Mouse (Mus musculus) midbrain, postnatal 0 days (tissue): ENCODE data around the gene Slc2a13. TPM values are rescaled to one million over a fixed set of nuclear protein-coding genes. Genes with fewer than 3 reads are reported as not detected.

Experiments
- ATAC-seq: fragments of 200-750 bp; cut with Nextera tagmentation; 2 replicates; pipeline ENCODE4 v1.8.0; 2017; ENCODE audit warnings: moderate number of reproducible peaks, mild to moderate bottlenecking, moderate TSS enrichment, moderate library complexity; ENCODE audit not compliant: low FRiP score
- DNase-seq: peaks from one replicate; pipeline ENCODE4 v3.0.0-alpha.2; 2015; ENCODE audit warnings: low spot score
- H3K27ac ChIP-seq: fragments of 300-500 bp; sonication (generic); 2 replicates; pipeline ENCODE4 v1.5.1; 2014; ENCODE audit warnings: low read depth, mild to moderate bottlenecking, low read length, mixed read lengths
- H3K27me3 ChIP-seq: fragments of 300-500 bp; sonication (generic); 2 replicates; pipeline ENCODE4 v1.6.1; 2014; ENCODE audit warnings: low read length, control low read depth, mixed read lengths; ENCODE audit not compliant: insufficient read depth
- H3K36me3 ChIP-seq: fragments of 300-500 bp; sonication (generic); 2 replicates; pipeline ENCODE4 v1.6.1; 2014; ENCODE audit warnings: low read length, control low read depth, mixed read lengths; ENCODE audit not compliant: insufficient read depth
- H3K4me1 ChIP-seq: fragments of 300-500 bp; sonication (generic); 2 replicates; pipeline ENCODE4 v1.6.1; 2014; ENCODE audit warnings: mild to moderate bottlenecking, control low read depth, antibody characterized with exemption, low read length, mixed read lengths; ENCODE audit not compliant: insufficient read depth
- H3K4me2 ChIP-seq: fragments of 300-500 bp; sonication (generic); 2 replicates; pipeline ENCODE4 v1.6.1; 2014; ENCODE audit warnings: low read depth, mild to moderate bottlenecking, low read length, mixed read lengths; ENCODE audit not compliant: poor library complexity, severe bottlenecking
- H3K4me3 ChIP-seq: fragments of 300-500 bp; sonication (generic); 2 replicates; pipeline ENCODE4 v1.5.1; 2014; ENCODE audit warnings: low read depth, mild to moderate bottlenecking, low read length, moderate library complexity
- H3K9ac ChIP-seq: fragments of 300-500 bp; sonication (generic); replicated peaks from 2 replicates; pipeline ENCODE4 v1.6.1; 2014; ENCODE audit warnings: mild to moderate bottlenecking, low read length, moderate library complexity, mixed read lengths; ENCODE audit not compliant: poor library complexity, severe bottlenecking
- H3K9me3 ChIP-seq: fragments of 300-500 bp; sonication (generic); 2 replicates; pipeline ENCODE4 v1.6.1; 2016; ENCODE audit warnings: low read length, control low read depth
- CTCF ChIP-seq: IDR thresholded peaks from 2 replicates; pipeline ENCODE4 v1.5.1; 2016; ENCODE audit warnings: antibody characterized with exemption, mild to moderate bottlenecking
- WGBS: fragments of 180-500 bp; shearing (Covaris S2); extraction: QIAGEN DNeasy Blood & Tissue Kit; methylation state at CpG from one replicate; pipeline ENCODE4 v1.1.7; 2014; 5-methylcytosine and 5-hydroxymethylcytosine counted together
- polyA plus RNA-seq: library from polyadenylated mRNA; unstranded; fragments of >200 nt; fragmentation: Nextera tagmentation; extraction: Ambion mirVana; gene quantifications from 2 replicates; pipeline ENCODE4 v1.2.1, GENCODE M21; 2015
- total RNA-seq: library from RNA; depleted of rRNA; stranded (reverse); fragments of >200 nt; gene quantifications from 2 replicates; pipeline ENCODE4 v1.2.3, GENCODE M21; 2014; rRNA removed

Gene Slc2a13
- total and polyA plus RNA-seq, 2 experiments from 2014 or later: 3.3 to 29.2 TPM

- no peak overlapping the region for H3K4me3 ChIP-seq
- no peak overlapping the region for H3K4me2 ChIP-seq
- peak; percentile 27 for DNase-seq
- no peak for ATAC-seq
- H3K4me1 ChIP-seq: no peaks in the 10 kb centered on the region
- no peaks in the 10 kb centered on the region for H3K27me3 ChIP-seq
- H3K27ac ChIP-seq: no peak overlapping the region
- no peaks in the 10 kb centered on the region for H3K9me3 ChIP-seq
- peak; percentile 66 for TF ChIP-seq CTCF
- WGBS: 41% methylated on average over 8 of the region's 8 CpGs
- H3K36me3 ChIP-seq: no peaks in the 10 kb centered on the region
- no peak overlapping the region for H3K9ac ChIP-seq
These were observed 320.1 kb downstream of the Slc2a13 start for GRCm38 (mm10) chr15:91252956-91253355.

- 82% methylated on average over 8 of the region's 9 CpGs for WGBS
- no peak overlapping the region for H3K9ac ChIP-seq
- no peak overlapping the region for H3K4me2 ChIP-seq
- H3K4me1 ChIP-seq: no peaks in the 10 kb centered on the region
- H3K27ac ChIP-seq: no peak overlapping the region
- no peaks in the 10 kb centered on the region for H3K9me3 ChIP-seq
- H3K4me3 ChIP-seq: no peak overlapping the region
- H3K27me3 ChIP-seq: no peaks in the 10 kb centered on the region
- no peaks in the 10 kb centered on the region for H3K36me3 ChIP-seq
- DNase-seq (no peak), ATAC-seq (no peak)
- TF ChIP-seq CTCF: no peak
These were observed 321.3 kb downstream of the Slc2a13 start for GRCm38 (mm10) chr15:91251544-91252408.

DNA sequence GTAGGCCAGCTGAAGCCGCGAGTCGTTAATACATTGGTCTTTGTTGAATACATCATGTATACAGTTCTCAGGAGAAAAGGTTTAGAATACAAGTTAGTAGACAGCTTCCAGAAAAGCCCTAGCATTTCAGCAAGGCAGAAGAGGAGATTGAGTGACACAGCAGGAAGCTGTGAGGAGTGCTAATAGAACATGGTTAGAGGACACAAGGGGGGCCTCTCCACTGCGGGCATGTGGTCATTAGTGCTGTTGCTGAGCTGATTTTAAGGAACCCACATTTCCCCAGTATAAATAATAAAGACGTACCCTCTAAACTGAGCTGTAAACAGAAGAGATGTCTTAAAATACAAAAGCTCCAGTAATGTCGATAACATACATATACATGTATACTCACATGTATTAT, 322.2 kb downstream of the Slc2a13 start:
- Histone ChIP-seq H3K4me2 (no peak overlapping the region), H3K4me1 (no peaks in the 10 kb centered on the region), H3K27ac (no peak overlapping the region), H3K27me3 (no peaks in the 10 kb centered on the region), H3K36me3 (no peaks in the 10 kb centered on the region), H3K9ac (no peak overlapping the region), H3K4me3 (no peak overlapping the region), H3K9me3 (no peaks in the 10 kb centered on the region)
- WGBS: 63% methylated on average over 6 of the region's 6 CpGs
- no peak for ATAC-seq
- TF ChIP-seq CTCF: no peak
- no peak for DNase-seq

- TF ChIP-seq CTCF: no peak
- no peaks in the 10 kb centered on the region for H3K27me3 ChIP-seq
- H3K4me2 ChIP-seq: no peak overlapping the region
- no peak for DNase-seq
- no peaks in the 10 kb centered on the region for H3K9me3 ChIP-seq
- H3K27ac ChIP-seq: no peak overlapping the region
- 92% methylated on average over 3 of the region's 3 CpGs for WGBS
- no peak overlapping the region for H3K4me3 ChIP-seq
- H3K4me1 ChIP-seq: no peaks in the 10 kb centered on the region
- ATAC-seq: no peak
- H3K36me3 ChIP-seq: no peaks in the 10 kb centered on the region
- no peak overlapping the region for H3K9ac ChIP-seq
These were observed 332.3 kb downstream of the Slc2a13 start for GRCm38 (mm10) chr15:91240683-91241335.

- H3K27me3 ChIP-seq: no peaks in the 10 kb centered on the region
- no peak overlapping the region for H3K9ac ChIP-seq
- no peaks in the 10 kb centered on the region for H3K9me3 ChIP-seq
- no peaks in the 10 kb centered on the region for H3K4me1 ChIP-seq
- H3K36me3 ChIP-seq: no peaks in the 10 kb centered on the region
- H3K4me2 ChIP-seq: no peak overlapping the region
- WGBS: 82% methylated on average over 5 of the region's 5 CpGs
- ATAC-seq (no peak), DNase-seq (no peak)
- no peak overlapping the region for H3K27ac ChIP-seq
- TF ChIP-seq CTCF: no peak
- no peak overlapping the region for H3K4me3 ChIP-seq
These were observed 335.8 kb downstream of the Slc2a13 start for GRCm38 (mm10) chr15:91237294-91237693.

Other genes starting within 250 kb of the Slc2a13 start
- 2.9 and 4.2 TPM in 2 replicates for gene Lrrk2, start 99.9 kb upstream of the Slc2a13 start, total RNA-seq
- 1.1 and 1.9 TPM in 2 replicates for gene Lrrk2, start 99.9 kb upstream of the Slc2a13 start, polyA plus RNA-seq